In the genomic region with DNA sequence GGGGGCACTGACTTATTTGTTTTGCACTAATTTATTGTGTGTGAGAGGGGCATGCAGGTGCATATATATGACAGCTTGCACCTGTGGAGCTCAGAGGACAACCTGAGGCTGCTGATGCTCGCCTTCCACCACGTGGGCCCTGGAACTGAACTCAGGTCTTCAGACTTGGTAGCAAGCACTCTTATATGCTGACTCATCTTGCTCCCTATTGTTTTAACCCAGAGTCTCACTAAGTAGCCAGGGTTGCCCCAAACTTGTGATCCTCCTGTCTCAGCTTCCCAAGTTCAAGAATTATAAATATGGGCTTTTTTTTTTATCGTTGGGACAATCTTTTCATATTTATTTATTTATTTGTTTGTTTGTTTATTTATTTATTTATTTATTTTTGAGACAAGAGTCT, we compare ENCODE assay signal across 11 mouse cellular contexts. TPM values are rescaled to one million over a fixed set of nuclear protein-coding genes. Genes with fewer than 3 reads are reported as not detected.
DNase-seq lines count a peak whose midpoint lies in the region; ATAC-seq and TF ChIP-seq lines count a peak whose summit lies in the region.
"Had no signal": no experiment of that assay in that cellular context is flagged by ENCODE, and none has a peak within 500 bp of the region (broad histone marks: within the 10 kb centered on the region; RNA-seq: fewer than 3 reads in every experiment).

No protein-coding gene starts in this region.

- no peak overlapping the region for H3K4me3 ChIP-seq in intestine, embryonic 15.5 days (replicated peaks)
- no peak overlapping the region for H3K4me3 ChIP-seq in intestine, postnatal 0 days (ENCODE audit: low read depth, low read length)
- H3K4me3 ChIP-seq in embryonic facial prominence, embryonic 14.5 days (ENCODE audit: low read depth, low read length) = no peak overlapping the region
- peak overlapping the region; percentile 42; the same call in 1 of the 2 replicates for H3K4me3 ChIP-seq in hindbrain, embryonic 14.5 days (replicated peaks; ENCODE audit: low read length)
- no peak overlapping the region for H3K4me3 ChIP-seq in midbrain, embryonic 16.5 days (ENCODE audit: low read depth, low read length)
- H3K4me3 ChIP-seq in left cerebral cortex, adult 2 months = no peak overlapping the region

- ATAC-seq in intestine, embryonic 15.5 days = no peak
- no peak for ATAC-seq in intestine, postnatal 0 days
- no peak for ATAC-seq in embryonic facial prominence, embryonic 14.5 days (ENCODE audit: low read depth)
- ATAC-seq in hindbrain, embryonic 14.5 days (ENCODE audit: low FRiP score) = no peak
- peak; percentile 7; the same call in 1 of the 2 replicates for ATAC-seq in midbrain, embryonic 16.5 days
- ATAC-seq: CD4-positive, CD25-positive, alpha-beta regulatory T cell, adult 4 months had no signal

- intact Hi-C loops in left cerebral cortex, adult 2 months (cut with DNase I) = loop anchor here (2.0 kb wide), 1 partner anchor 56 kb away; no protein-coding TSS in a partner anchor
- intact Hi-C loops in left cerebral cortex, postnatal 25 days (cut with DNase I) = loop anchor here (5.0 kb wide), 1 partner anchor 34 kb away; the partner anchor contains the start of gene Slc29a1

- H3K27ac ChIP-seq in intestine, embryonic 15.5 days = no peak overlapping the region
- H3K27ac ChIP-seq in intestine, postnatal 0 days (ENCODE audit: low read depth, low read length) = no peak overlapping the region
- H3K27ac ChIP-seq in embryonic facial prominence, embryonic 14.5 days (replicated peaks; ENCODE audit: low read depth, low read length) = no peak overlapping the region
- peak overlapping the region; percentile 83; the same call in 1 of the 2 replicates for H3K27ac ChIP-seq in hindbrain, embryonic 14.5 days
- H3K27ac ChIP-seq in midbrain, embryonic 16.5 days (ENCODE audit: low read length) = no peak overlapping the region
- no peak overlapping the region for H3K27ac ChIP-seq in left cerebral cortex, adult 2 months

- WGBS in intestine, embryonic 15.5 days = 54% methylated on average over 3 of the region's 3 CpGs
- 70% methylated on average over 3 of the region's 3 CpGs for WGBS in intestine, postnatal 0 days
- 54% methylated on average over 3 of the region's 3 CpGs for WGBS in embryonic facial prominence, embryonic 14.5 days
- WGBS in hindbrain, embryonic 14.5 days = 50% methylated on average over 3 of the region's 3 CpGs
- 45% methylated on average over 3 of the region's 3 CpGs for WGBS in midbrain, embryonic 16.5 days

- no peak for DNase-seq in embryonic facial prominence, embryonic 14.5 days (ENCODE audit: low spot score)
- DNase-seq in hindbrain, embryonic 14.5 days (ENCODE audit: low spot score) = no peak
- no peak for DNase-seq in frontal cortex, postnatal 14 days (ENCODE audit: low spot score in 2 of 2)
- no peak for DNase-seq in left cerebral cortex, adult 2 months (ENCODE audit: extremely low spot score in 1 of 2, low spot score in 2 of 2)
- no peak for DNase-seq in left cerebral cortex, postnatal 25 days (ENCODE audit: low spot score in 2 of 2)

- no peaks in the 10 kb centered on the region for H3K9me3 ChIP-seq in intestine, embryonic 15.5 days
- H3K9me3 ChIP-seq in intestine, postnatal 0 days (ENCODE audit: control insufficient read depth) = no peaks in the 10 kb centered on the region
- no peaks in the 10 kb centered on the region for H3K9me3 ChIP-seq in embryonic facial prominence, embryonic 14.5 days (ENCODE audit: control insufficient read depth, low read length)
- H3K9me3 ChIP-seq in hindbrain, embryonic 14.5 days (ENCODE audit: control insufficient read depth, low read length) = no peaks in the 10 kb centered on the region
- H3K9me3 ChIP-seq in midbrain, embryonic 16.5 days (replicated peaks; ENCODE audit: control insufficient read depth, low read length, poor library complexity, severe bottlenecking) = no peaks in the 10 kb centered on the region

- H3K36me3 ChIP-seq in intestine, embryonic 15.5 days = no peaks in the 10 kb centered on the region
- H3K36me3 ChIP-seq in intestine, postnatal 0 days (ENCODE audit: control insufficient read depth, insufficient read depth) = no peaks in the 10 kb centered on the region
- H3K36me3 ChIP-seq in embryonic facial prominence, embryonic 14.5 days (ENCODE audit: control insufficient read depth, insufficient read depth, low read length) = no peaks in the 10 kb centered on the region
- H3K36me3 ChIP-seq in hindbrain, embryonic 14.5 days (replicated peaks; ENCODE audit: control insufficient read depth, insufficient read depth) = no peaks in the 10 kb centered on the region
- no peaks in the 10 kb centered on the region for H3K36me3 ChIP-seq in midbrain, embryonic 16.5 days (ENCODE audit: control insufficient read depth, insufficient read depth, low read length)

- H3K9ac ChIP-seq in intestine, embryonic 15.5 days = no peak overlapping the region
- H3K9ac ChIP-seq in intestine, postnatal 0 days (ENCODE audit: low read depth, low read length) = no peak overlapping the region
- no peak overlapping the region for H3K9ac ChIP-seq in embryonic facial prominence, embryonic 14.5 days (ENCODE audit: low read depth, low read length)
- H3K9ac ChIP-seq in hindbrain, embryonic 14.5 days = peak overlapping the region; percentile 61
- no peak overlapping the region for H3K9ac ChIP-seq in midbrain, embryonic 16.5 days (ENCODE audit: low read depth, low read length)

- TF ChIP-seq CTCF in intestine, postnatal 0 days (IDR thresholded peaks at IDR 0.05; ENCODE audit: low read depth) = no peak
- no peak for TF ChIP-seq CTCF in left cerebral cortex, adult 2 months (IDR thresholded peaks at IDR 0.05)

- peak overlapping the region; percentile 86; the same call in 1 of the 2 replicates for H3K4me2 ChIP-seq in intestine, embryonic 15.5 days (replicated peaks)
- no peak overlapping the region for H3K4me2 ChIP-seq in intestine, postnatal 0 days (replicated peaks; ENCODE audit: low read depth)
- H3K4me2 ChIP-seq in embryonic facial prominence, embryonic 14.5 days (ENCODE audit: low read depth, low read length) = peak overlapping the region; percentile 92; the same call in 1 of the 2 replicates
- H3K4me2 ChIP-seq in hindbrain, embryonic 14.5 days (replicated peaks) = peak overlapping the region; percentile 91
- H3K4me2 ChIP-seq in midbrain, embryonic 16.5 days (ENCODE audit: low read length) = peak overlapping the region; percentile 77

- H3K4me1 ChIP-seq in intestine, embryonic 15.5 days (replicated peaks) = peaks cover 29% of the 10 kb centered on the region
- H3K4me1 ChIP-seq in intestine, postnatal 0 days (replicated peaks; ENCODE audit: control insufficient read depth, insufficient read depth, low read length) = peaks cover 11% of the 10 kb centered on the region; the same call in 1 of the 2 replicates
- H3K4me1 ChIP-seq in embryonic facial prominence, embryonic 14.5 days (ENCODE audit: control insufficient read depth, insufficient read depth, low read length) = peaks cover 8% of the 10 kb centered on the region; the same call in 1 of the 2 replicates
- peaks cover 10% of the 10 kb centered on the region for H3K4me1 ChIP-seq in hindbrain, embryonic 14.5 days (replicated peaks; ENCODE audit: control insufficient read depth, insufficient read depth, low read length)
- peaks cover 6% of the 10 kb centered on the region; the same call in 1 of the 2 replicates for H3K4me1 ChIP-seq in midbrain, embryonic 16.5 days (ENCODE audit: control insufficient read depth, insufficient read depth, low read length)

- no peaks in the 10 kb centered on the region for H3K27me3 ChIP-seq in intestine, embryonic 15.5 days (replicated peaks)
- H3K27me3 ChIP-seq in intestine, postnatal 0 days (replicated peaks; ENCODE audit: control insufficient read depth, insufficient read depth, low read length) = no peaks in the 10 kb centered on the region
- no peaks in the 10 kb centered on the region for H3K27me3 ChIP-seq in embryonic facial prominence, embryonic 14.5 days (replicated peaks; ENCODE audit: control insufficient read depth, insufficient read depth, low read length)
- no peaks in the 10 kb centered on the region for H3K27me3 ChIP-seq in hindbrain, embryonic 14.5 days (ENCODE audit: control insufficient read depth, insufficient read depth, low read length)
- H3K27me3 ChIP-seq in midbrain, embryonic 16.5 days (ENCODE audit: control insufficient read depth, insufficient read depth, low read depth, low read length) = no peaks in the 10 kb centered on the region

RNA-seq across cellular contexts. Expression of gene Capn11, which starts 28.1 kb away (rescaled TPM):
- 0.34 and 0.40 TPM in 2 replicates for polyA plus RNA-seq in intestine, embryonic 15.5 days (2015; fragmentation: Nextera tagmentation; extraction: Ambion mirVana)
- polyA plus RNA-seq in intestine, postnatal 0 days (2015; fragmentation: Nextera tagmentation; extraction: Ambion mirVana) = not detected in 2 replicates
- 0.83 TPM in 1 of 2 replicates, not detected in the other for polyA plus RNA-seq in embryonic facial prominence, embryonic 14.5 days (2014; fragmentation: Nextera tagmentation; extraction: Ambion mirVana)
- 2.3 TPM in 1 of 2 replicates, not detected in the other for polyA plus RNA-seq in hindbrain, embryonic 14.5 days (2014; fragmentation: Nextera tagmentation; extraction: Ambion mirVana)
- 0.46 and 0.89 TPM in 2 replicates for polyA plus RNA-seq in midbrain, embryonic 16.5 days (2015; fragmentation: Nextera tagmentation; extraction: Ambion mirVana)
- total RNA-seq in left cerebral cortex, adult 2 months (2021) = 1 to 10 TPM in 1 of 2 experiments, under 1 TPM in 1; 0.25 to 1.5 TPM
- total RNA-seq in left cerebral cortex, postnatal 25 days (2021) = under 1 TPM; 0.18 to 0.21 TPM

RNA-seq across cellular contexts. Expression of gene Mymx, which starts 29.1 kb away (rescaled TPM):
- polyA plus RNA-seq in intestine, embryonic 15.5 days (2015; fragmentation: Nextera tagmentation; extraction: Ambion mirVana) = 0.43 and 0.54 TPM in 2 replicates
- 0.34 and 0.38 TPM in 2 replicates for polyA plus RNA-seq in intestine, postnatal 0 days (2015; fragmentation: Nextera tagmentation; extraction: Ambion mirVana)
- 52.1 and 52.5 TPM in 2 replicates for polyA plus RNA-seq in embryonic facial prominence, embryonic 14.5 days (2014; fragmentation: Nextera tagmentation; extraction: Ambion mirVana)
- polyA plus RNA-seq in hindbrain, embryonic 14.5 days (2014; fragmentation: Nextera tagmentation; extraction: Ambion mirVana) = not detected in 2 replicates
- polyA plus RNA-seq in midbrain, embryonic 16.5 days (2015; fragmentation: Nextera tagmentation; extraction: Ambion mirVana) = not detected in 2 replicates
- not detected for total RNA-seq in left cerebral cortex, adult 2 months (2021)
- not detected for total RNA-seq in left cerebral cortex, postnatal 25 days (2021)
- total RNA-seq: gastrocnemius, adult 8-10 months; layer of hippocampus, adult 8-10 months had no signal
- polyA plus RNA-seq: CD4-positive, CD25-positive, alpha-beta regulatory T cell, adult 4 months had no signal

RNA-seq across cellular contexts. Expression of gene Slc29a1, which starts 31.6 kb away (rescaled TPM):
- 80.0 and 85.4 TPM in 2 replicates for polyA plus RNA-seq in intestine, embryonic 15.5 days (2015; fragmentation: Nextera tagmentation; extraction: Ambion mirVana)
- polyA plus RNA-seq in intestine, postnatal 0 days (2015; fragmentation: Nextera tagmentation; extraction: Ambion mirVana) = 37.8 and 38.4 TPM in 2 replicates
- 96.5 and 110 TPM in 2 replicates for polyA plus RNA-seq in embryonic facial prominence, embryonic 14.5 days (2014; fragmentation: Nextera tagmentation; extraction: Ambion mirVana)
- polyA plus RNA-seq in hindbrain, embryonic 14.5 days (2014; fragmentation: Nextera tagmentation; extraction: Ambion mirVana) = 41.5 and 42.7 TPM in 2 replicates
- polyA plus RNA-seq in midbrain, embryonic 16.5 days (2015; fragmentation: Nextera tagmentation; extraction: Ambion mirVana) = 37.8 and 40.7 TPM in 2 replicates
- 10 to 100 TPM; 19.7 to 23.6 TPM for total RNA-seq in left cerebral cortex, adult 2 months (2021)
- 10 to 100 TPM; 16.8 to 18.8 TPM for total RNA-seq in left cerebral cortex, postnatal 25 days (2021)

RNA-seq across cellular contexts. Expression of gene Mrpl14, which starts 55.1 kb away (rescaled TPM):
- 147 TPM in 2 replicates for polyA plus RNA-seq in intestine, embryonic 15.5 days (2015; fragmentation: Nextera tagmentation; extraction: Ambion mirVana)
- polyA plus RNA-seq in intestine, postnatal 0 days (2015; fragmentation: Nextera tagmentation; extraction: Ambion mirVana) = 120 and 127 TPM in 2 replicates
- polyA plus RNA-seq in embryonic facial prominence, embryonic 14.5 days (2014; fragmentation: Nextera tagmentation; extraction: Ambion mirVana) = 146 and 148 TPM in 2 replicates
- 116 and 132 TPM in 2 replicates for polyA plus RNA-seq in hindbrain, embryonic 14.5 days (2014; fragmentation: Nextera tagmentation; extraction: Ambion mirVana)
- 115 and 118 TPM in 2 replicates for polyA plus RNA-seq in midbrain, embryonic 16.5 days (2015; fragmentation: Nextera tagmentation; extraction: Ambion mirVana)
- total RNA-seq in left cerebral cortex, adult 2 months (2021) = 10 to 100 TPM; 42.4 to 44.1 TPM
- total RNA-seq in left cerebral cortex, postnatal 25 days (2021) = 10 to 100 TPM; 39.5 to 41.2 TPM

RNA-seq across cellular contexts. Expression of gene Tmem63b, which starts 55.7 kb away (rescaled TPM):
- polyA plus RNA-seq in intestine, embryonic 15.5 days (2015; fragmentation: Nextera tagmentation; extraction: Ambion mirVana) = 33.5 and 34.2 TPM in 2 replicates
- polyA plus RNA-seq in intestine, postnatal 0 days (2015; fragmentation: Nextera tagmentation; extraction: Ambion mirVana) = 22.6 and 24.7 TPM in 2 replicates
- polyA plus RNA-seq in embryonic facial prominence, embryonic 14.5 days (2014; fragmentation: Nextera tagmentation; extraction: Ambion mirVana) = 30.4 and 32.9 TPM in 2 replicates
- 114 and 116 TPM in 2 replicates for polyA plus RNA-seq in hindbrain, embryonic 14.5 days (2014; fragmentation: Nextera tagmentation; extraction: Ambion mirVana)
- polyA plus RNA-seq in midbrain, embryonic 16.5 days (2015; fragmentation: Nextera tagmentation; extraction: Ambion mirVana) = 150 and 155 TPM in 2 replicates
- 100 to 1,000 TPM; 176 to 184 TPM for total RNA-seq in left cerebral cortex, adult 2 months (2021)
- 100 to 1,000 TPM; 178 to 186 TPM for total RNA-seq in left cerebral cortex, postnatal 25 days (2021)

Comparison
In these comparisons a context has a peak if more than half of its experiments do, and no peak if none do; other contexts are left out.
1. RNA of gene Mymx, which starts 29.1 kb away (polyA plus RNA-seq): 52.1 to 52.5 TPM in embryonic facial prominence, embryonic 14.5 days; 0.43 to 0.54 TPM in intestine, embryonic 15.5 days, 0.34 to 0.38 TPM in intestine, postnatal 0 days, not detected in hindbrain, embryonic 14.5 days and not detected in midbrain, embryonic 16.5 days; every median in the first group is over 10 times any median in the second.